Mouse (Mus musculus) regulatory T cell (primary cell): ENCODE measurements around the gene Tiam2.

Experiments
- in situ Hi-C: fragments of 300-600 bp; cut with MboI, MseI; formaldehyde crosslinking; loops from one replicate; pipeline ENCODE4 v1.15.1; 2025; ENCODE audit warnings: high pct_unique_total_duplicates

Tiam2 gene

DNA sequence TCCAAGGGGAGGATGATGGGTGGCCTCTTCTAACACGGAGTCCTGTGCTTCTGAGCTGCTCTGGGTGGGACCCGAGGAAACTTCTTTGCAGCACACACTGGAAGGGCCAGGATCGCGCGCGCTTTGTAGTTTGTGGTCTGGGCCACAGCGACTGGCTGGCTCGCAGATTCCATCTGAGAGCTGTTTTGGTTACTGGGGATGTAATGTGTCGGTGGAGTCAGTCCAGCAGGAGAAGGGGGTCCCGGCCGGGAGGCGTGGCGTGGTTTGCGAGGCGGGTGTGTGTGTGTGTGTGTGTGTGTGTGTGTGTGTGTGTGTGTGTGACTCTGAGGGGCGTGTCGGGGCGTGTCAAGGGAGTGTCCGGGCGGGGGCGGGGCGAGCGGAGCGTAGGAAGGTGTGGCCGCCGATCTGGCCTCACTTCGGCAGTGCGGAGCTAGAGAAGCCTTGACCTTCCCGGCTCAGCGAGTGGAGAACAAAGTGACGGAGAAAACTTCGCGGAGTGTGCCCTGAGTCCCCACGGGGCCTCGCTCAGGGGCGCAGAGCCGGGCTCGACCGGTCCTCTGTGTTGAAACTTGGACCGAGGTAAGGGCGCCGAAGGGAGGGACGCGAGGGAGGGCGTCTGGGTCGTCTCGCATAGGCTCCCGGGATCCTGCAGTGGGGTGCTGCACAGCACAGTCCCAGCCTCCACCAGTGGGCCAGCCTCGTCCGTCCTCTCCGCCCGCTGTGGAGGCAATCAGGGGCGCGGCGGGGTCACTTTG, at the start of gene Tiam2:
Gene Tiam2 (plus strand): TSS at position 426 of the 755 bp plus-strand sequence.
- in situ Hi-C loops, result no loop called here

GRCm38 (mm10) chr17:3280321-3280720, 46.1 kb upstream of the Tiam2 start:
- in situ Hi-C loops, result no loop called here

GRCm38 (mm10) chr17:3281939-3282338, 44.4 kb upstream of the Tiam2 start:
- in situ Hi-C loops, result no loop called here

- in situ Hi-C loops, result no loop called here
Observed at GRCm38 (mm10) chr17:3285030-3285671, 41.2 kb upstream of the Tiam2 start.

- in situ Hi-C loops, result no loop called here
Observed at GRCm38 (mm10) chr17:3286123-3286825, 40.1 kb upstream of the Tiam2 start.

DNA sequence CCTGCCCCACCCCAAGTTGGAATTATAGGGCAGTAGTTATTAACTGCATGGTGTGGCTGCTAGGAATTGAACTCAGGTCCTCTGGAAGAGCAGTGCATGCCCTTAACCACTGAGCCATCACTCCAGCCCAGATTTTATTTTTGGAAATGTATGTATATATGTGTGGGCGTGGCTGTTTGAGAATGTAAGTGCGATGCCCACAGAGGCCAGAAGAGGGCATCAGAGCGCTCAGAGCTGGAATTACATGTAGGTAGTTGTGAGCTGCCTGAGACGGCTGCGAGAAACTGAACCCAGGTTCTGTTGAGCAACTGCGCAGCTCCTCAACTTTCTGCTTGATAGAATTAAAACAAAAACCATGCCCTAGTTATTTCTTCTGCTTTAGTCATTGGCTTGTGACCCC, 38.0 kb upstream of the Tiam2 start:
- in situ Hi-C loops, result no loop called here

- in situ Hi-C loops, result no loop called here
Observed at GRCm38 (mm10) chr17:3295097-3295496, 31.3 kb upstream of the Tiam2 start.

GRCm38 (mm10) chr17:3299487-3299886, 26.9 kb upstream of the Tiam2 start:
- in situ Hi-C loops, result no loop called here

- in situ Hi-C loops, result no loop called here
Observed at GRCm38 (mm10) chr17:3305926-3306325, 20.4 kb upstream of the Tiam2 start.

DNA sequence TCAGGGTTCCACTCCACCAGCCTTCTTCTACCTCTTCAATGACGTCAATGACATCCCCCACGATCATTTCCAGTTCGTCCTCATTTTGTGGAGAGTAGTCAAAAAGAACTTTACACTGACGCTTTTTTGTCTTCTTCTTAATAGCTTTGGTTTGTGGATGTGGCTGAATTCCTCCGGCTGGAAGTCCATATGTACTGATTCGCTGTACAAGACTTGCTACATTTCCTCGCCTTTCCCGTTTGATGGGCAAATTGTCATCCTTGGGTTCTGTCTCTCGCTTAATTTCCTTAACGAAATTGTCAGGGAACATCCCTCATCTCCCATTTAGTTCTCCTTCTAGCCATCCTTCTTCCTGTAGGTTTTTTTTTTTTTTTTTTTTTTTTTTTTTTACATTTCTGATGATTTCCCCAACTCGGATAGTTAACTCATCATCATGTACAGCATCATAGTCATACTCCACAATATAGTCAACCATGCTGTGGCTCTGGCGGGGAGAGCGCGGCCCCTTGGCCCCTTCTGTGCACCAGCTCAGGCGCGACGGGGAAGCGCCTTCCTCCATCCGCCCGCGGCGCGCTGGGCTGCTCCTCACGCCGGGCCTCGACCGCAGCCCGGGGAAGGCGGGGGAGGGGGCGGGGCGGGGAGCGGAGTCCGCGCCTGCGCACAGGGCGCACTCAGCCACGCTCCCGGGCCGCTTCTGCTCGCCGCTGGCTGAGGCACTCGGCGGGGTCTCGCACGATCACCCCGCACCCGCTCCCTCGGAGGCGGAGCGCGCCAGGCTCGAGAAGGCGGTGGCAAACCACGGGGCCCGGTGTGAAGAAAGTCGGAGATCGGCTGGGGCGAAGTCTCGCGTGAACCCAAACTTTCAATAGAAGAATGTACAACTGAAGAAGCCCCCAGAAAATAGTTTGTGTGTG, 12.4 kb upstream of the Tiam2 start:
- in situ Hi-C loops, result no loop called here

DNA sequence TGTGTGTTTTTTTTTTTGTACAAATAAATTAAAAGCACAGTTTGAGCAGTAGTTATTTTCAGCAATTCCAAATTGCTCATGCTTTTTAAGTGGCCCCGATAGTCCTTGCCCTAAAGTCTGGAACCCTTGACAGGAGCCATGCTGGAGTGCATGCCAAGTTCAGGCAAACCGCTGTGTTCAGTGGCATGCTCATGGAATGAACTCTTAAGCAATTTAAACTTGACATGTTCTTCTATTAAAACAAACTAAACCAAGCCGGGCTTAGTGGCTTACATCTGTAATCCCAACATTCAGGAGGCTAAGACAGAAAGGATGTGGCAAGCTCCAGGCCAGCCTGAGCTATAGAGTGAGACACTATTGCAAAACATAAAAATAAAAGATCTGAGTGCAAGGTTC, 11.8 kb upstream of the Tiam2 start:
- in situ Hi-C loops, result no loop called here

DNA sequence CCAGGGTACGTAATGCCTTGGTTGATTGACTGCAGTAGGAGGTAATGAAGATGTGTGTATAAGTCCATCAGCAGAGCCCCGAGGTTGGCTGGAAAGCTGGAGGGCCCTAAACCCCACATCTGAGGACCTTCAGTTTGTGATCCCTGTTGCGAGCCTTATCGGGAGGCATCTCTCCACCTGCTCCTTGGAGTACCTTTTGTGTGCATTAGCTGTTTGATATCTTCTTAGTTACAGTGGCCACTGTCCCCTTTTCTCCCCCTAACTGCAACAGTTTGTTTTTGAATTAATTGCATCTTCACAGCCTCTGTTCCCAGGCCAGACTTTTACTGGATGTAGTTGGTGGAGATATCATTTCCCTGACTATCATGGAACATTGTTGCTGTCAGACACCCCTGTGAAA, 10.8 kb upstream of the Tiam2 start:
- in situ Hi-C loops, result no loop called here

- in situ Hi-C loops, result no loop called here
Observed at GRCm38 (mm10) chr17:3326903-3327279, 518 bp downstream of the Tiam2 start.

GRCm38 (mm10) chr17:3327335-3327734, 962 bp downstream of the Tiam2 start:
- in situ Hi-C loops, result no loop called here

DNA sequence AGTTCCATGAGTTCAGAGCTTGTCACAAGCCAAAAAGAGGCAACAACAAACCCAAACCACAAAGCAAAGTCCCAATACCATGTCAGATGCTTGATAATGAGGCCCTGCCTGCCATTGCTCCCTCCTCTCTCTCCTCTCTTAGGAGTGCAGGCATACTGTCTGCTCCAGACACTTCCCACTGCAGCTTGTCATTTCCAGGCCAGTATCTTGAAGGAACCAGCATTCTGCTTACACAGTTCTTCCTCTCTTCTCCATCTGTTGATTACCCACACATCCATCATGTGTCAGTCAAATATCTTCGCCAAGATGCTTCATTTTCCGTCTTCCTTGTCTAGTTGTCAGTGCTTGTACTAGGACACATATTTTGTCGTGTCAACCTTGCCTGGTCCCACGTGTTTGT, 2.4 kb downstream of the Tiam2 start:
- in situ Hi-C loops, result no loop called here

DNA sequence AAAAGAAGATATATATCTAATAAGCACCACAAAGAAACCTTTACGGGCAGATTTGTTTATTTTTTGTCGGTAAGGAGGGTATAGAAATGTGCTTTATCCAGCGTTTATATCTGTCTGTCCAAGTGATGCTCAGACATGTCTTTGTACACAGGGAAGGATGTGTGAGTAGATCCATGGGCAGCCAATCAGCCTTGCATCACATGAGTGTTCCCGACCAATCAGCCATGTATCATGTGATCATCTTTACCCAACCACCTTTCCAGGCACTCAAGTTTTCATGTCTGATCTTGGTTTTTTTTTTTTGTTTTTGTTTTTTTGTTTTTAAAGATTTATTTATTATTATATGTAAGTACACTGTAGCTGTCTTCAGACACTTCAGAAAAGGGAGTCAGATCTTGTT, 3.1 kb downstream of the Tiam2 start:
- in situ Hi-C loops, result no loop called here

- in situ Hi-C loops, result no loop called here
Observed at GRCm38 (mm10) chr17:3331721-3332461, 5.5 kb downstream of the Tiam2 start.

- in situ Hi-C loops, result no loop called here
Observed at GRCm38 (mm10) chr17:3336161-3336739, 9.9 kb downstream of the Tiam2 start.

DNA sequence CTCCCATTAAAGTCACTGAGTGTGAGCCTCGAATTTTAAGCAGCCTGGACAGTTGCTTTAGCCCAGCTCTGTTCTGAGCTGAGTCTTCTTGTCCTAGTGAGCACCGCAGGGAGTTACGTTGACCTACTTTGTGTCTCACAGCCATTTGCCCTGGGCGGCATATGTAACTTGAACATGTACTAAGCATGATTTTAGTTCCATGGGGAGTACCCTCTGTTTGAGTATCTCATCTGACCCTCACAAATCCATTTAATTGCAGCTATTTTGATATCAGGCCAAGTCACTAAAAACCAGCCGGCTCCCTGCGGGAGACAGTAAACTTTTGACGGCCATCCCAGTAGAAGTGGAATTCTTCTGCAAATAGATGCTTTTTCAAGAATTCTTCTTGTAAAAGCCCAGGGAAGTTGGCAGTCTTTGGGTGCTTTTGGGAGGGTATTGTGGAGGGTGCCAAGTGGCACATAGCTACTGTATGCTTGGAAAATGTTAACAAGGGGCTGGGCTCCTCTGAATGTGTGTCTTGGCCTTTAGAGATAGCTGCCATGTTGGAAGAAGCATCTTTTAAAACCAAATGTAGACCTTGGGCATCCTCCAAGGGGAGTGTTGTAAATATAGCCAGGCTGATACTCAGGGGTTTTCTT, 10.6 kb downstream of the Tiam2 start:
- in situ Hi-C loops, result no loop called here

- in situ Hi-C loops, result no loop called here
Observed at GRCm38 (mm10) chr17:3337525-3337888, 11.1 kb downstream of the Tiam2 start.
